Mouse (Mus musculus) liver, postnatal 0 days (tissue): ENCODE measurements around the gene Wnt10b. TPM values are rescaled to one million over a fixed set of nuclear protein-coding genes. Genes with fewer than 3 reads are reported as not detected.

Experiments used
- ATAC-seq: fragments of 200-750 bp; cut with Nextera tagmentation; 2 replicates; pipeline ENCODE4 v1.8.0; 2017; ENCODE audit warnings: mild to moderate bottlenecking, moderate library complexity
- DNase-seq: peaks from one replicate; pipeline ENCODE4 v3.0.0-alpha.2; 2016
- H3K27ac ChIP-seq: fragments of 300-500 bp; sonication (generic); 2 replicates; pipeline ENCODE4 v1.5.1; 2014; ENCODE audit warnings: antibody characterized with exemption, moderate library complexity, mild to moderate bottlenecking, low read depth
- H3K27me3 ChIP-seq: fragments of 300-500 bp; sonication (generic); 2 replicates; pipeline ENCODE4 v1.6.1; 2014; ENCODE audit warnings: low read length, control low read depth, mixed read lengths; ENCODE audit not compliant: insufficient read depth
- H3K36me3 ChIP-seq: fragments of 300-500 bp; sonication (generic); replicated peaks from 2 replicates; pipeline ENCODE4 v1.6.1; 2014; ENCODE audit warnings: mild to moderate bottlenecking, control low read depth, low read length, moderate library complexity, mixed read lengths; ENCODE audit not compliant: insufficient read depth
- H3K4me1 ChIP-seq: fragments of 300-500 bp; sonication (generic); 2 replicates; pipeline ENCODE4 v1.6.1; 2014; ENCODE audit warnings: antibody characterized with exemption, mild to moderate bottlenecking, control low read depth; ENCODE audit not compliant: insufficient read depth
- H3K4me2 ChIP-seq: fragments of 300-500 bp; sonication (generic); 2 replicates; pipeline ENCODE4 v1.6.1; 2014; ENCODE audit warnings: low read depth, mild to moderate bottlenecking, low read length, moderate library complexity, mixed read lengths
- H3K4me3 ChIP-seq: fragments of 300-500 bp; sonication (generic); 2 replicates; pipeline ENCODE4 v1.5.1; 2014; ENCODE audit warnings: low read depth, low read length
- H3K9ac ChIP-seq: fragments of 300-500 bp; sonication (generic); replicated peaks from 2 replicates; pipeline ENCODE4 v1.6.1; 2014; ENCODE audit warnings: mild to moderate bottlenecking, moderate library complexity
- H3K9me3 ChIP-seq: fragments of 300-500 bp; sonication (generic); 2 replicates; pipeline ENCODE4 v1.6.1; 2016; ENCODE audit warnings: mild to moderate bottlenecking, control low read depth, low read length, mixed read lengths
- CTCF ChIP-seq: sonication (generic); IDR thresholded peaks from 2 replicates; pipeline ENCODE4 v1.5.1; 2016; ENCODE audit warnings: antibody characterized with exemption, low read depth
- EP300 ChIP-seq: IDR thresholded peaks from 2 replicates; pipeline ENCODE4 v1.6.1; 2016; ENCODE audit warnings: antibody characterized with exemption, low read depth, mild to moderate bottlenecking
- WGBS: fragments of 180-500 bp; shearing (Covaris S2); extraction: QIAGEN DNeasy Blood & Tissue Kit; methylation state at CpG from one replicate; pipeline ENCODE4 v1.1.7; 2014; ENCODE audit not compliant: insufficient replicate concordance; 5-methylcytosine and 5-hydroxymethylcytosine counted together
- polyA plus RNA-seq: library from polyadenylated mRNA; unstranded; fragments of >200 nt; fragmentation: Nextera tagmentation; extraction: Ambion mirVana; gene quantifications from 2 replicates; pipeline ENCODE4 v1.2.1, GENCODE M21; 2015

Gene Wnt10b
- polyA plus RNA-seq, 1 experiment from 2014 or later = 0.04 TPM

GRCm38 (mm10) chr15:98742766-98743428 is 35.1 kb downstream of the Wnt10b start:
- ATAC-seq (no peak), DNase-seq (no peak)
- Histone ChIP-seq H3K36me3 (peaks cover 27% of the 10 kb centered on the region), H3K4me2 (no peak overlapping the region), H3K9ac (no peak overlapping the region), H3K27me3 (no peaks in the 10 kb centered on the region), H3K4me3 (no peak overlapping the region), H3K4me1 (peaks cover 7% of the 10 kb centered on the region; the same call in 1 of the 2 replicates), H3K27ac (no peak overlapping the region), H3K9me3 (no peaks in the 10 kb centered on the region)
- WGBS = 79% methylated on average over 8 of the region's 8 CpGs
- TF ChIP-seq EP300 = no peak

- TF ChIP-seq CTCF (no peak), EP300 (no peak)
- no peak overlapping the region for H3K4me2 ChIP-seq
- peaks cover 27% of the 10 kb centered on the region for H3K36me3 ChIP-seq
- no peaks in the 10 kb centered on the region for H3K9me3 ChIP-seq
- DNase-seq = no peak
- WGBS = 78% methylated on average over 8 of the region's 8 CpGs
- ATAC-seq = no peak
- no peak overlapping the region for H3K9ac ChIP-seq
- H3K27me3 ChIP-seq = no peaks in the 10 kb centered on the region
- no peak overlapping the region for H3K4me3 ChIP-seq
- H3K4me1 ChIP-seq = no peaks in the 10 kb centered on the region
- no peak overlapping the region for H3K27ac ChIP-seq
Measured at GRCm38 (mm10) chr15:98740219-98740618, 37.7 kb downstream of the Wnt10b start.

- no peak overlapping the region for H3K4me2 ChIP-seq
- H3K27me3 ChIP-seq = no peaks in the 10 kb centered on the region
- 0 out of 2 replicates have a peak, but pooled peaks cover 2% of the 10 kb centered on the region for H3K4me1 ChIP-seq
- WGBS = 46% methylated on average over 4 of the region's 4 CpGs
- no peak overlapping the region for H3K27ac ChIP-seq
- H3K4me3 ChIP-seq = no peak overlapping the region
- peaks cover 27% of the 10 kb centered on the region for H3K36me3 ChIP-seq
- ATAC-seq (no peak), DNase-seq (no peak)
- H3K9ac ChIP-seq = no peak overlapping the region
- H3K9me3 ChIP-seq = no peaks in the 10 kb centered on the region
- TF ChIP-seq CTCF (peak; percentile 52), EP300 (no peak)
Measured at GRCm38 (mm10) chr15:98738796-98739195, 39.2 kb downstream of the Wnt10b start.

GRCm38 (mm10) chr15:98737881-98738280 is 40.1 kb downstream of the Wnt10b start:
- Histone ChIP-seq H3K27ac (no peak overlapping the region), H3K4me2 (no peak overlapping the region), H3K27me3 (no peaks in the 10 kb centered on the region), H3K9me3 (no peaks in the 10 kb centered on the region), H3K9ac (no peak overlapping the region), H3K4me1 (peaks cover 7% of the 10 kb centered on the region; the same call in 1 of the 2 replicates), H3K4me3 (no peak overlapping the region), H3K36me3 (peaks cover 27% of the 10 kb centered on the region)
- ATAC-seq (peak; percentile 67), DNase-seq (peak; percentile 38)
- TF ChIP-seq EP300 (no peak), CTCF (peak; percentile 67)

- peaks cover 24% of the 10 kb centered on the region for H3K36me3 ChIP-seq
- no peak overlapping the region for H3K4me3 ChIP-seq
- no peak overlapping the region for H3K9ac ChIP-seq
- no peaks in the 10 kb centered on the region for H3K27me3 ChIP-seq
- DNase-seq (no peak), ATAC-seq (no peak)
- H3K4me1 ChIP-seq = peaks cover 12% of the 10 kb centered on the region
- H3K27ac ChIP-seq = no peak overlapping the region
- no peak overlapping the region for H3K4me2 ChIP-seq
- no peaks in the 10 kb centered on the region for H3K9me3 ChIP-seq
- 83% methylated on average over 10 of the region's 10 CpGs for WGBS
- no peak for TF ChIP-seq EP300
- no peak for TF ChIP-seq CTCF
Measured at GRCm38 (mm10) chr15:98736521-98736920, 41.4 kb downstream of the Wnt10b start.

- no peak for ATAC-seq
- no peaks in the 10 kb centered on the region for H3K9me3 ChIP-seq
- H3K27ac ChIP-seq = 0 out of 2 replicates have a peak overlapping the region, but pooled peaks have one; percentile 19
- no peak for TF ChIP-seq CTCF
- DNase-seq = no peak
- peaks cover 12% of the 10 kb centered on the region for H3K4me1 ChIP-seq
- H3K27me3 ChIP-seq = no peaks in the 10 kb centered on the region
- 57% methylated on average over 5 of the region's 5 CpGs for WGBS
- H3K4me2 ChIP-seq = no peak overlapping the region
- H3K4me3 ChIP-seq = no peak overlapping the region
- H3K36me3 ChIP-seq = 0 out of 2 replicates have a peak, but pooled peaks cover 1% of the 10 kb centered on the region
- no peak overlapping the region for H3K9ac ChIP-seq
Measured at GRCm38 (mm10) chr15:98733976-98734566, 43.9 kb downstream of the Wnt10b start.
